Mouse (Mus musculus): Measurements from ENCODE around the gene Hspa1l. TPM values are rescaled to one million over a fixed set of nuclear protein-coding genes. Genes with fewer than 3 reads are reported as not detected.
"Not testable (repeated sequence)": the region's sequence is repeated elsewhere in the genome, so short reads cannot be mapped to it uniquely, and the experiment has no call there.

Gene Hspa1l
- polyA plus RNA-seq, 1 experiment = 0.58 TPM

- H3K4me3 ChIP-seq (ENCODE audit: insufficient read depth, low read depth, low read length) = no peak overlapping the region
- TF ChIP-seq CTCF (conservative IDR thresholded peaks at IDR 0.05; ENCODE audit: insufficient read depth, insufficient read length, low read depth, low read length) (no peak), POLR2A (IDR thresholded peaks at IDR 0.05; ENCODE audit: low read depth, low read length) (no peak)
- peak; percentile 78 for DNase-seq
- peak overlapping the region; percentile 92 for H3K27ac ChIP-seq (ENCODE audit: insufficient read depth, low read depth, low read length)
- H3K27me3 ChIP-seq (replicated peaks; ENCODE audit: control insufficient read depth, insufficient read depth, low read length) = no peaks in the 10 kb centered on the region
- H3K36me3 ChIP-seq (ENCODE audit: control insufficient read depth, insufficient read depth, low read length) = no peaks in the 10 kb centered on the region
- H3K4me1 ChIP-seq (ENCODE audit: control insufficient read depth, insufficient read depth, low read length) = peaks cover 32% of the 10 kb centered on the region
Measured at GRCm38 (mm10) chr17:34944362-34944761, 28.1 kb upstream of the Hspa1l start.

GRCm38 (mm10) chr17:34946486-34947140 lies 25.9 kb upstream of the Hspa1l start:
- TF ChIP-seq CTCF (conservative IDR thresholded peaks at IDR 0.05; ENCODE audit: insufficient read depth, insufficient read length, low read depth, low read length) = no peak
- no peak for TF ChIP-seq POLR2A (IDR thresholded peaks at IDR 0.05; ENCODE audit: low read depth, low read length)
- 41% methylated on average over 5 of the region's 5 CpGs for WGBS
- peak overlapping the region; percentile 90 for H3K27ac ChIP-seq (ENCODE audit: insufficient read depth, low read depth, low read length)
- DNase-seq = peak; percentile 88
- H3K36me3 ChIP-seq (ENCODE audit: control insufficient read depth, insufficient read depth, low read length) = no peaks in the 10 kb centered on the region
- H3K4me1 ChIP-seq (ENCODE audit: control insufficient read depth, insufficient read depth, low read length) = peaks cover 34% of the 10 kb centered on the region
- H3K27me3 ChIP-seq (replicated peaks; ENCODE audit: control insufficient read depth, insufficient read depth, low read length) = no peaks in the 10 kb centered on the region
- H3K4me3 ChIP-seq (ENCODE audit: insufficient read depth, low read depth, low read length) = no peak overlapping the region

GRCm38 (mm10) chr17:34947606-34948005 lies 24.9 kb upstream of the Hspa1l start:
- WGBS = 18% methylated on average over 8 of the region's 8 CpGs
- H3K4me1 ChIP-seq (ENCODE audit: control insufficient read depth, insufficient read depth, low read length) = peaks cover 32% of the 10 kb centered on the region
- H3K27me3 ChIP-seq (replicated peaks; ENCODE audit: control insufficient read depth, insufficient read depth, low read length) = no peaks in the 10 kb centered on the region
- TF ChIP-seq POLR2A (IDR thresholded peaks at IDR 0.05; ENCODE audit: low read depth, low read length) = no peak
- TF ChIP-seq CTCF (conservative IDR thresholded peaks at IDR 0.05; ENCODE audit: insufficient read depth, insufficient read length, low read depth, low read length) = peak; percentile 66
- H3K36me3 ChIP-seq (ENCODE audit: control insufficient read depth, insufficient read depth, low read length) = no peaks in the 10 kb centered on the region
- DNase-seq = peak; percentile 75
- peak overlapping the region; percentile 71; the same call in 1 of the 2 replicates for H3K27ac ChIP-seq (ENCODE audit: insufficient read depth, low read depth, low read length)
- H3K4me3 ChIP-seq (ENCODE audit: insufficient read depth, low read depth, low read length) = no peak overlapping the region

- not testable (repeated sequence) for H3K4me3 ChIP-seq (ENCODE audit: insufficient read depth, low read depth, low read length); H3K36me3 ChIP-seq (ENCODE audit: control insufficient read depth, insufficient read depth, low read length); H3K27me3 ChIP-seq (replicated peaks; ENCODE audit: control insufficient read depth, insufficient read depth, low read length); DNase-seq
- WGBS = 51% methylated on average over 9 of the region's 9 CpGs
- H3K27ac ChIP-seq (ENCODE audit: insufficient read depth, low read depth, low read length) = peak overlapping the region; percentile 75
- peaks cover 27% of the 10 kb centered on the region for H3K4me1 ChIP-seq (ENCODE audit: control insufficient read depth, insufficient read depth, low read length)
Measured at GRCm38 (mm10) chr17:34948721-34949552, 23.6 kb upstream of the Hspa1l start.

GRCm38 (mm10) chr17:34949553-34949969 lies 22.9 kb upstream of the Hspa1l start:
- Histone ChIP-seq H3K36me3 (ENCODE audit: control insufficient read depth, insufficient read depth, low read length) (no peaks in the 10 kb centered on the region), H3K4me1 (ENCODE audit: control insufficient read depth, insufficient read depth, low read length) (peaks cover 25% of the 10 kb centered on the region), H3K4me3 (ENCODE audit: insufficient read depth, low read depth, low read length) (no peak overlapping the region), H3K27ac (ENCODE audit: insufficient read depth, low read depth, low read length) (peak overlapping the region; percentile 29; the same call in 1 of the 2 replicates), H3K27me3 (replicated peaks; ENCODE audit: control insufficient read depth, insufficient read depth, low read length) (no peaks in the 10 kb centered on the region)
- 63% methylated on average over 4 of the region's 4 CpGs for WGBS
- TF ChIP-seq POLR2A (IDR thresholded peaks at IDR 0.05; ENCODE audit: low read depth, low read length) (no peak), CTCF (conservative IDR thresholded peaks at IDR 0.05; ENCODE audit: insufficient read depth, insufficient read length, low read depth, low read length) (no peak)
- DNase-seq = no peak

- Histone ChIP-seq H3K4me1 (ENCODE audit: control insufficient read depth, insufficient read depth, low read length) (peaks cover 17% of the 10 kb centered on the region), H3K27ac (ENCODE audit: insufficient read depth, low read depth, low read length) (no peak overlapping the region), H3K27me3 (replicated peaks; ENCODE audit: control insufficient read depth, insufficient read depth, low read length) (no peaks in the 10 kb centered on the region), H3K4me3 (ENCODE audit: insufficient read depth, low read depth, low read length) (peak overlapping the region; percentile 99), H3K36me3 (ENCODE audit: control insufficient read depth, insufficient read depth, low read length) (no peaks in the 10 kb centered on the region)
- WGBS = 26% methylated on average over 10 of the region's 10 CpGs
- DNase-seq = no peak
- TF ChIP-seq CTCF (conservative IDR thresholded peaks at IDR 0.05; ENCODE audit: insufficient read depth, insufficient read length, low read depth, low read length) (no peak), POLR2A (IDR thresholded peaks at IDR 0.05; ENCODE audit: low read depth, low read length) (no peak)
Measured at GRCm38 (mm10) chr17:34950514-34951455, 21.7 kb upstream of the Hspa1l start.

Data from kidney, adult 2 months (tissue).